Mouse (Mus musculus): Measurements from ENCODE around the gene Lamp5. TPM values are rescaled to one million over a fixed set of nuclear protein-coding genes. Genes with fewer than 3 reads are reported as not detected.
A peak's percentile ranks its signal among the peaks of the same experiment; 100 is the strongest.

Gene Lamp5
- 6.8 and 7.2 TPM in 2 replicates for polyA plus RNA-seq (2015; fragmentation: Nextera tagmentation; extraction: Ambion mirVana)

DNA sequence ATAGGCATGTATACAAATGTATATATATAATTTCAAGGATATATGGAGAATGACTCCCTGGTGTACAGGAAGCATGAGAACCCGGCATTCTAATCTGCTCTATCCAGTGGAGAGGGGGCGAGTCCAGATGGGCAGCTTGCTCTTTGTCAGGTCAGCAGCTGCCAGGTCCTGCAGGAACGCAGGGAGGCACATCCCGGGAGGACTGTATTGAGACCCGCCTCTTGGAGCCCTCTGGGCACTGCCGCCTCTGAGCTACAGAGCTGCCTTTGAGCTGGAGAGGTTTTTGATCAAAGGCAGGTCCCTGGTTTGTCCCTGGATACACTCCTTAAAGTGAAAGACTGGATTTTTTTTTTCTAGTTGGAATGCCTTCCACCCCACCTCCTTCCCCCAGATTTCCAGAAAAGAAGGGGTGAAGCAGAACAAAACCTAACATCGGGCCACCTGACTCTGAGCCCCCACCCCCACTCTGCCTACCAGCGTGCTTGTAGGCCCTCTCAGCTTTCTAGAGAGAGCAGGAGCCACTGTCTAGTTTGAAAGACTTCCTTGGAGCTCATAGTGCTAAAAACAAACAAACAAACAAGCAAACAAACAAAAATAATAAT is at the start of gene Lamp5:
Gene Lamp5 (plus strand): TSS at position 552 of the 602 bp plus-strand sequence.
- 2% methylated on average over 8 of the region's 8 CpGs for WGBS
- H3K27me3 ChIP-seq (ENCODE audit: control insufficient read depth, insufficient read depth, low read depth, low read length), result no peaks in the 10 kb centered on the region
- H3K4me1 ChIP-seq (ENCODE audit: control insufficient read depth, insufficient read depth, low read length), result peaks cover 11% of the 10 kb centered on the region
- H3K27ac ChIP-seq (ENCODE audit: low read length), result no peak within 1 kb of the TSS
- peak; percentile 79 for ATAC-seq
- H3K4me2 ChIP-seq (ENCODE audit: low read length), result peak within 1 kb of the TSS; percentile 64
- H3K36me3 ChIP-seq (ENCODE audit: control insufficient read depth, insufficient read depth, low read length), result no peaks in the 10 kb centered on the region
- peak within 1 kb of the TSS; percentile 34 for H3K4me3 ChIP-seq (ENCODE audit: low read depth, low read length)
- H3K9ac ChIP-seq (ENCODE audit: low read depth, low read length), result peak within 1 kb of the TSS; percentile 50
- H3K9me3 ChIP-seq (replicated peaks; ENCODE audit: control insufficient read depth, low read length, poor library complexity, severe bottlenecking), result no peaks in the 10 kb centered on the region

DNA sequence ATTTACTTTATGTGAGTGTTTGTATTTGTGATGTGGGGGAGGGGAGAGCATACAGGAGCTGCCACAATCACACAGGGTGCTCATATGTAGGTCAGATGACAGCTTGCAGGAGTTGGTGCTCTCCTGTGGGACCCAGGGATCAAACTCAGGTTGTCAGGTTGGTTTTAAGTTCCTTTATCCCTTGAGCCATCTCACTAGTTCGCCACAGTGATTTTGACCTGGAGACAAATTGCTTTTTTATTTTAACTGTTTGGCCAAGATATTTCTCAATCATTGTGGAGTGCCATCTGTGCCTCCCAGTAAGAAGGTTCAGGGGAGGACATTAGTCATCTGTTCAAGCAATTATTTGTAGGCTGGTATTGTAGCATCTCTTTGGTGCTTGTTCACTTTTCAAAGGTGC is 48.2 kb upstream of the Lamp5 start:
- no peak for ATAC-seq
- Histone ChIP-seq H3K27ac (ENCODE audit: low read length) (no peak overlapping the region), H3K4me2 (ENCODE audit: low read length) (no peak overlapping the region), H3K4me3 (ENCODE audit: low read depth, low read length) (no peak overlapping the region), H3K4me1 (ENCODE audit: control insufficient read depth, insufficient read depth, low read length) (no peaks in the 10 kb centered on the region), H3K9me3 (replicated peaks; ENCODE audit: control insufficient read depth, low read length, poor library complexity, severe bottlenecking) (no peaks in the 10 kb centered on the region), H3K9ac (ENCODE audit: low read depth, low read length) (no peak overlapping the region), H3K27me3 (ENCODE audit: control insufficient read depth, insufficient read depth, low read depth, low read length) (no peaks in the 10 kb centered on the region), H3K36me3 (ENCODE audit: control insufficient read depth, insufficient read depth, low read length) (peaks cover 3% of the 10 kb centered on the region; the same call in 1 of the 2 replicates)
- 90% methylated on average over 1 of the region's 1 CpGs for WGBS

DNA sequence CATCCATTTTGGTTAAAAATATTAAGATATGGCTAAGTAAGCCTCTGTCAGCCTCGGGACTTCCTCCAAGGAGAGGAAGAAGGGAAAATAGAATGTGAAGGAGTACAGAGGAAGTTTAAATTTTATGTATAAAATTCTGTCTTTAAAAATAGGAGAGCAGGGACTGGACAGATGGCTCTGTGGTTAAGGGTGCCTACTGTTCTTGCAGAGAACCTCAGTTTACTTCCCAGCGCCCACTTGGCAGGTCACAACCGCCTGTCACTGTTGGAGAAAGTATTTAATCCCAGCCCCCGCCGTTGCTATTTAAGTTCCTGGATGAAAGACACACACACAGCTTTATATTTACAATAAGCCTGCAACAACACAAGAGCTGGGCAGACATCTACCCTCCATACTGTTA is 45.8 kb upstream of the Lamp5 start:
- H3K36me3 ChIP-seq (ENCODE audit: control insufficient read depth, insufficient read depth, low read length), result peaks cover 6% of the 10 kb centered on the region; the same call in 1 of the 2 replicates
- ATAC-seq, result no peak
- H3K27ac ChIP-seq (ENCODE audit: low read length), result no peak overlapping the region
- no peak overlapping the region for H3K9ac ChIP-seq (ENCODE audit: low read depth, low read length)
- 89% methylated on average over 5 of the region's 5 CpGs for WGBS
- no peaks in the 10 kb centered on the region for H3K9me3 ChIP-seq (replicated peaks; ENCODE audit: control insufficient read depth, low read length, poor library complexity, severe bottlenecking)
- H3K27me3 ChIP-seq (ENCODE audit: control insufficient read depth, insufficient read depth, low read depth, low read length), result no peaks in the 10 kb centered on the region
- no peak overlapping the region for H3K4me2 ChIP-seq (ENCODE audit: low read length)
- no peaks in the 10 kb centered on the region; the same call in 1 of the 2 replicates for H3K4me1 ChIP-seq (ENCODE audit: control insufficient read depth, insufficient read depth, low read length)
- no peak overlapping the region for H3K4me3 ChIP-seq (ENCODE audit: low read depth, low read length)

DNA sequence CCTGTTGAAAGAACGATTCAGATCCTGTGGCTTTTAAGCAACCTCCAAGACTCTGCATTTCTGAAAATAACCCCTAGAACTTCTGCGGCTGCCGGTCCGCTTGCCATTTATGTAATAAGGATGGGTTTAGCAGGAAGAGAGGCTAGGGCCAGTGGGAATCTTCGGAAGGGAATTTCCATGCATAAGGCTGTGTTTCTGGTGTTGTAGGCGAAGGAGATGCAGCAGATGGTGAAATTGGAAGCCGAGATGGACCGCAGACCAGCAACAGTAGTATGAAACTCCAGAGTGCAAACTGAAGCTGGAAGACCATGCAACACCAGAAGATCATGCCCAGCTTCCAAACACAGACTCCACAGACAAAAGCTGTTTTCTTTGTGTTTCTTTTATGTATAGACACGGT is 39.3 kb upstream of the Lamp5 start:
- 0 out of 2 replicates have a peak, but pooled peaks cover 7% of the 10 kb centered on the region for H3K36me3 ChIP-seq (ENCODE audit: control insufficient read depth, insufficient read depth, low read length)
- H3K9me3 ChIP-seq (replicated peaks; ENCODE audit: control insufficient read depth, low read length, poor library complexity, severe bottlenecking), result no peaks in the 10 kb centered on the region
- H3K4me3 ChIP-seq (ENCODE audit: low read depth, low read length), result no peak overlapping the region
- no peak for ATAC-seq
- no peaks in the 10 kb centered on the region; the same call in 1 of the 2 replicates for H3K4me1 ChIP-seq (ENCODE audit: control insufficient read depth, insufficient read depth, low read length)
- H3K27ac ChIP-seq (ENCODE audit: low read length), result no peak overlapping the region
- no peaks in the 10 kb centered on the region for H3K27me3 ChIP-seq (ENCODE audit: control insufficient read depth, insufficient read depth, low read depth, low read length)
- H3K9ac ChIP-seq (ENCODE audit: low read depth, low read length), result no peak overlapping the region
- WGBS, result 95% methylated on average over 9 of the region's 9 CpGs
- H3K4me2 ChIP-seq (ENCODE audit: low read length), result no peak overlapping the region

DNA sequence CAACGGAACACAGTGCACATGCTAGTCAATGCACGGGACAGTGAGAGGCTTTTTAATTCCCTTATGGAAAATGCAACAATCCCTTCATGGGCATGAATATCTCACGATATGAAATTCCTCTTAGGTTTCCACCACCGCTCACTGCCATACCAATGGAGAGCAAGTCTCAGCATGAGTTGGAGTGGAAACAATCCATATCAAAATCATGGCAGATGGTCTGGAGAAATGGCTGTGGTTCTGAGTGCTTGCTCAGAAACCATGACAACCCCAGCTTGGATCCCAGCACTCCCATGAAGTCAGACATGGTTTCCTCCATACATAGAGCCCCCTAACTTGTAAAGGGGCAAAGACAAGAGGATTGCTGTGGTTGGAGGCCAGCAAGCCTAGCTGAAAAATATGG is 3.6 kb upstream of the Lamp5 start:
- 85% methylated on average over 4 of the region's 4 CpGs for WGBS

DNA sequence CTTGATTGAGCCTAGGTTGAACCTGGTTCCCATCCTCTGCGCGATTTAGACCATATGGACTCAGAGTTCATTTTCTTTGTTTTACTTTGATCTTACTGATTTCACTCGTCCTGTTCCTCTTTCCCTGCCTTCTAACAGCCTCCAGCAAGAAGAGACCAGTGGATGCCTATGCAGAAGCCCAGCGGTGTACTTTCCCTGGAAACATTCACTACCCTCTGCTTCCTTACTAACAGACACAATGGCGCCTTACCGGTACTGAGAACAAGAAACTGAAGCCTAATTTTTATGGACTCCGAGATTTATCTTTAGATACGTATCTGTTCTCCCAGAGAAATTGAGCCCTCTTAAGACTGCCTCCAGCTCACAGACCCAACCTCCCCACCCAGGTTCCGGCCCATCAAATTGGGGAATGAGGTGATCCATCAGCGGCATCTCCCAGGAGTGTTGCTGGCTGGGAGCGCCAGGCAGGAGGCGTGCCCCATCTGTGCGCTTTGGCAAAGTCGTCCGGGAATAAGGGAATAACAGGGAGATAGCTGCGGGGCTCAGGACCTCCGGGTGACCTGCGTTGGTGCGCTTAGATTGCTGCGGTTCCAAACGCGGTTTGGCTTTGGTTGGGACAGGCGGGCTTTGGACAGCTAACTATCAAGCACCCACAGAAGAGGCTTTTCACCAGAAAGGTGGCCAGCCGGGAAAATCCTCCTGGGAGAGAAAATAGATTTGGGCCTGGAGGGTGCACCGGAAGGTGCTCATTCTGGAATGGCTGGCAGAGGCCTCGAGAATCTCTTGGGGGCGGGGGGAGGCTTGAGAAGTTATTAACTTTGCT is 1.0 kb upstream of the Lamp5 start:
- Histone ChIP-seq H3K27ac (ENCODE audit: low read length) (no peak overlapping the region), H3K36me3 (ENCODE audit: control insufficient read depth, insufficient read depth, low read length) (no peaks in the 10 kb centered on the region), H3K4me1 (ENCODE audit: control insufficient read depth, insufficient read depth, low read length) (peaks cover 11% of the 10 kb centered on the region), H3K4me2 (ENCODE audit: low read length) (peak overlapping the region; percentile 64), H3K9me3 (replicated peaks; ENCODE audit: control insufficient read depth, low read length, poor library complexity, severe bottlenecking) (no peaks in the 10 kb centered on the region), H3K9ac (ENCODE audit: low read depth, low read length) (peak overlapping the region; percentile 50), H3K4me3 (ENCODE audit: low read depth, low read length) (peak overlapping the region; percentile 34), H3K27me3 (ENCODE audit: control insufficient read depth, insufficient read depth, low read depth, low read length) (no peaks in the 10 kb centered on the region)
- peak; percentile 73 for ATAC-seq
- WGBS, result 16% methylated on average over 27 of the region's 27 CpGs

More for the DNA sequence above, 3.6 kb upstream of the Lamp5 start:
- H3K4me3 ChIP-seq (ENCODE audit: low read depth, low read length), result no peak overlapping the region
- no peaks in the 10 kb centered on the region for H3K36me3 ChIP-seq (ENCODE audit: control insufficient read depth, insufficient read depth, low read length)
- H3K4me1 ChIP-seq (ENCODE audit: control insufficient read depth, insufficient read depth, low read length), result peaks cover 11% of the 10 kb centered on the region
- H3K9me3 ChIP-seq (replicated peaks; ENCODE audit: control insufficient read depth, low read length, poor library complexity, severe bottlenecking), result no peaks in the 10 kb centered on the region
- ATAC-seq, result no peak
- no peak overlapping the region for H3K9ac ChIP-seq (ENCODE audit: low read depth, low read length)
- no peak overlapping the region for H3K4me2 ChIP-seq (ENCODE audit: low read length)
- no peaks in the 10 kb centered on the region for H3K27me3 ChIP-seq (ENCODE audit: control insufficient read depth, insufficient read depth, low read depth, low read length)
- H3K27ac ChIP-seq (ENCODE audit: low read length), result no peak overlapping the region

DNA sequence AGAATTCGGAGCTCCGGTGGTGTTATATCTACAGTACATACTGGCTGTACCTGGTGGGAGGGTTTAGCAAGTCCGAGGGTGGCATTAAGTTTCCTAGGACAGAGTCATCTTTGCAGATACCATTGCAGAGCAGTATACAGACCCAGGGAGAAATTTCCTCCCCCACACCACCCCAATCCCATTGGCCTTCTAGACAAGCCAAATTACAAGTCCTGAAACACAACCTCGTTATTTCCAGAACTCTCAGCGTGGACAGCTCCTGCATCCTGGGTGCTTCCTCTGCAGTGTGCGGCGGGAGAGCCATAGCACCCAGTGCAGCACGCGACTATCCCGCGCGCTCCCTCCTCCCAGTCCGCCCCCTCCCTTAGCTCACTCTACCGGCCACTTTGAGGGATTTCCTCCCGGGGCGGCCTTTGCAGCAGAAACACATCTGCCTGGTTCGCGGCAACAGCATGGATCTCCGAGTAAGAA is 5.9 kb downstream of the Lamp5 start:
- Histone ChIP-seq H3K9me3 (replicated peaks; ENCODE audit: control insufficient read depth, low read length, poor library complexity, severe bottlenecking) (no peaks in the 10 kb centered on the region), H3K9ac (ENCODE audit: low read depth, low read length) (peak overlapping the region; percentile 67), H3K27ac (ENCODE audit: low read length) (no peak overlapping the region), H3K36me3 (ENCODE audit: control insufficient read depth, insufficient read depth, low read length) (no peaks in the 10 kb centered on the region), H3K4me1 (ENCODE audit: control insufficient read depth, insufficient read depth, low read length) (peaks cover 19% of the 10 kb centered on the region), H3K4me3 (ENCODE audit: low read depth, low read length) (peak overlapping the region; percentile 44), H3K27me3 (ENCODE audit: control insufficient read depth, insufficient read depth, low read depth, low read length) (peaks cover 17% of the 10 kb centered on the region), H3K4me2 (ENCODE audit: low read length) (peak overlapping the region; percentile 90)
- ATAC-seq, result peak; percentile 83
- 4% methylated on average over 19 of the region's 19 CpGs for WGBS

DNA sequence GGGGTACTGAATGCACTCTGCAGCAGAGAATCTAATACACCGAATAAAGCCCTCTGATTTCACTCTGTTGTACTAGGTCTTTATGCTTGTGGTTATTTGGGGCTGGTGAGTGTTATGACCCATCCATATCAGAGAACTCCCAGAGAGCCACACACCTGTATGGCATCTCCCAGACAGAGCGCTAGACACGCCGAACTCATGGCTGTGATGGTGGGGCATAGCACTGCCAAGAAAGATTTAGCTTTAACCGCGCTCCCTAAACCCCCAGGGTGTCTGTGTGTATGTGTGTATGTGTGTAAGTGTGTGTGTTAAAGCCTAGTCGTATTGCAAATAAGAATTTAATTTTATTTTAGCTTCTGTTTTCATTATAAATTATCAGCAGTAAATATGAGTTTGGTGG is 6.4 kb downstream of the Lamp5 start:
- Histone ChIP-seq H3K27me3 (ENCODE audit: control insufficient read depth, insufficient read depth, low read depth, low read length) (peaks cover 17% of the 10 kb centered on the region), H3K4me3 (ENCODE audit: low read depth, low read length) (peak overlapping the region; percentile 44), H3K4me2 (ENCODE audit: low read length) (peak overlapping the region; percentile 90), H3K27ac (ENCODE audit: low read length) (no peak overlapping the region), H3K36me3 (ENCODE audit: control insufficient read depth, insufficient read depth, low read length) (no peaks in the 10 kb centered on the region), H3K9me3 (replicated peaks; ENCODE audit: control insufficient read depth, low read length, poor library complexity, severe bottlenecking) (no peaks in the 10 kb centered on the region), H3K4me1 (ENCODE audit: control insufficient read depth, insufficient read depth, low read length) (peaks cover 19% of the 10 kb centered on the region), H3K9ac (ENCODE audit: low read depth, low read length) (peak overlapping the region; percentile 67)
- ATAC-seq, result peak; percentile 40; the same call in 1 of the 2 replicates
- WGBS, result 3% methylated on average over 7 of the region's 7 CpGs
